Mouse (Mus musculus) limb, embryonic 15.5 days (tissue): Measurements from ENCODE around the gene Dlgap1. TPM values are rescaled to one million over a fixed set of nuclear protein-coding genes. Genes with fewer than 3 reads are reported as not detected.
A peak's percentile ranks its signal among the peaks of the same experiment; 100 is the strongest.
"Not testable (repeated sequence)": the region's sequence is repeated elsewhere in the genome, so short reads cannot be mapped to it uniquely, and the experiment has no call there.

Experiments
- ATAC-seq: fragments of 200-750 bp; cut with Nextera tagmentation; 2 replicates; pipeline ENCODE4 v1.8.0; 2017; ENCODE audit warnings: low read depth, moderate TSS enrichment; ENCODE audit not compliant: insufficient number of reproducible peaks, low FRiP score, low TSS enrichment
- H3K27ac ChIP-seq: fragments of 300-500 bp; sonication (generic); 2 replicates; pipeline ENCODE4 v1.5.1; 2015; ENCODE audit warnings: moderate library complexity, mild to moderate bottlenecking, inconsistent platforms
- H3K27me3 ChIP-seq: fragments of 300-500 bp; sonication (generic); 2 replicates; pipeline ENCODE4 v1.6.1; 2015; ENCODE audit warnings: inconsistent platforms
- H3K36me3 ChIP-seq: fragments of 300-500 bp; sonication (generic); 2 replicates; pipeline ENCODE4 v1.6.1; 2015; ENCODE audit warnings: inconsistent platforms
- H3K4me1 ChIP-seq: fragments of 300-500 bp; sonication (generic); 2 replicates; pipeline ENCODE4 v1.6.1; 2015; ENCODE audit warnings: inconsistent platforms
- H3K4me2 ChIP-seq: fragments of 300-500 bp; sonication (generic); 2 replicates; pipeline ENCODE4 v1.6.1; 2015; ENCODE audit warnings: mild to moderate bottlenecking, inconsistent platforms
- H3K4me3 ChIP-seq: fragments of 300-500 bp; sonication (generic); 2 replicates; pipeline ENCODE4 v1.5.1; 2015; ENCODE audit warnings: mild to moderate bottlenecking, inconsistent platforms
- H3K9ac ChIP-seq: fragments of 300-500 bp; sonication (generic); 2 replicates; pipeline ENCODE4 v1.6.1; 2015; ENCODE audit warnings: inconsistent platforms
- H3K9me3 ChIP-seq: fragments of 300-500 bp; sonication (generic); 2 replicates; pipeline ENCODE4 v1.6.1; 2016; ENCODE audit warnings: inconsistent platforms
- WGBS: fragments of 180-500 bp; shearing (Covaris S2); methylation state at CpG from one replicate; pipeline ENCODE4 v1.1.7; 2015; 5-methylcytosine and 5-hydroxymethylcytosine counted together
- polyA plus RNA-seq: library from polyadenylated mRNA; unstranded; fragments of >200 nt; fragmentation: Nextera tagmentation; extraction: Ambion mirVana; gene quantifications from 2 replicates; pipeline ENCODE4 v1.2.1, GENCODE M21; 2015

Gene Dlgap1
- polyA plus RNA-seq, 1 experiment from 2014 or later = 3.1 TPM

DNA sequence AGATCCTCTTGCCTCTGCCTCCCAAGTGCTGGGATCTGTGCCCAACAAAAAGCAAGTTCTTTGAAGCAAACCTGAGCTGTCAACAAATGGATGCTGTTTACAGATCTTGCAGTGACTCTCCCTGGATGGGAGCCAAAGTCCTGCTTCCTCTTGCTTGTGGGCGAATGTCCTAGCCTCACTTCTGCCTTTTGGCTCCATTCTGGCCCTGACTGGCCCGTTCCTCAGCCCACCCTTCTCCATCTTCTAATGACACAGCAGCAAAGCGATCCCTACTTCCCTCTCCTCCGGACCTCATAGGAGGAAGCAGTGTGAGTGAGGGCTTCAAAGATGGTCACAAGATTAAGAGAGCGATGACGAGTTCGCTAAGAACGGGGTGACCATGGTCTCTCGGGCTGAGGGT is 863.7 kb downstream of the Dlgap1 start:
- no peak for ATAC-seq
- H3K4me2 ChIP-seq = no peak overlapping the region
- H3K9ac ChIP-seq = no peak overlapping the region
- peaks cover 14% of the 10 kb centered on the region for H3K4me1 ChIP-seq
- H3K27ac ChIP-seq = no peak overlapping the region
- WGBS = 87% methylated on average over 9 of the region's 9 CpGs
- no peaks in the 10 kb centered on the region for H3K9me3 ChIP-seq
- no peak overlapping the region for H3K4me3 ChIP-seq
- H3K36me3 ChIP-seq = 0 out of 2 replicates have a peak, but pooled peaks cover 3% of the 10 kb centered on the region
- H3K27me3 ChIP-seq = 0 out of 2 replicates have a peak, but pooled peaks cover 3% of the 10 kb centered on the region

DNA sequence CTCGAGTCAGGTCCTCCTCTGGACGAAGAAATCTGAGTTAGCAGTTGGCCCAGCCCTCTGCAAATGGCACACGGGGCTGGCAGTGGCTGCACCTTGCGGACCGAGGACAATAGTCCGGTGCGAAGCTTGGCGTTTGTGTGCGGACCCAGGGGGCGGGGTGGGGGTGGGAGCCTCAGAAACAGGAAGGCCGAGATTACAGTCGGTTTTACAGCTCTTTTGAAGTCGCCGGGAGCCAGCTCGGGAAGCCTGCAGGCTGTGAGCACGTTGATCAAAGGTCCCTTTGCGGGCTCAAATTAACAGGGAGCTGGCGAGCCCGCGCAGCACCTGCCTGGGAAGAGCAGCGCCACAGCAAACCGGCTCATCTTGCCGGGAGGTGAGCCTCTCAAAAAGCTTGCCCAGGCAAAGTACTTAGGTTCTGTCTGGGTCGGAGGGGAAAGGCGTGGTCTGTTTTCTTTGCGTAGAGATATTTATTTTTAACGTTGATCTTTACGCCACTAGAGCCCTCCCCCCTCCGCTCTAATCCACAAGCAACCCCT is 865.6 kb downstream of the Dlgap1 start:
- Histone ChIP-seq H3K9ac (no peak overlapping the region), H3K4me3 (peak overlapping the region; percentile 36), H3K36me3 (0 out of 2 replicates have a peak, but pooled peaks cover 3% of the 10 kb centered on the region), H3K9me3 (no peaks in the 10 kb centered on the region), H3K4me1 (peaks cover 14% of the 10 kb centered on the region), H3K27ac (no peak overlapping the region), H3K27me3 (0 out of 2 replicates have a peak, but pooled peaks cover 3% of the 10 kb centered on the region), H3K4me2 (peak overlapping the region; percentile 67)
- WGBS = 1% methylated on average over 29 of the region's 29 CpGs
- no peak for ATAC-seq

DNA sequence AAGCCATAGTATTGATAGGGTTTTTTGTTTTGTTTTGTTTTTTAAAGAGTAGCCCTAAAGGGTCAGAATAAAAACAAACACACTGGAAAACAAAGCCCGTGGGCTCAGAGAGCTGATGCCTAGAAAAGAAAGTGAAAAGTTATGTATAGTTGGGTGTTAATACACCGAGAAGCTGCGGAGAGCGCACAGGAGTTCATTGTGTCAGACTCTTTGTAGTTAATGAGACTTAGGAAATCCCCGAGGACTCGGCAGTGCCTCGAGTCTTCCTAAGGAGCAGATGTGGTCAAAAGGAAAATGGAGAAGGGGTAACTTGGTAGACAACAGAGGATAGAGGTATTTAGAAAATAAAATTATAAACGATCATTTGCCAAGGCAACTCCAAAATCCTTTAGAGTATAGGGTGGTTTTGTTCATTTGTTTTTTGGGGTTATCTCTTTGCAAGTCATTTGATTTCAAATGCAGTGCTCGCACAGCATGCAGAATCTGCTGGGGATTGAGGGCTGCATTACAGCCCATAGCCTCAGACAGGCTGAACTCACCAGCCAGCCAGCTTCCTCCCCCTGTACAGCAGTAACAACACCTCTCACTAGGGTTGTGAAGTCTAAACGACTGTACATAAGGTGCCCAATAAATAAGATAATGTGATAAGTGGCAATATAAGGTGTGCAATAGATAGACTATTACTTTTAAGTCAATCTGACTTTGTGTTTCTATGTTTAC is 866.4 kb downstream of the Dlgap1 start:
- Histone ChIP-seq H3K27ac (no peak overlapping the region), H3K4me1 (peaks cover 14% of the 10 kb centered on the region), H3K27me3 (0 out of 2 replicates have a peak, but pooled peaks cover 3% of the 10 kb centered on the region), H3K9ac (no peak overlapping the region), H3K4me2 (peak overlapping the region; percentile 67), H3K4me3 (peak overlapping the region; percentile 36), H3K36me3 (0 out of 2 replicates have a peak, but pooled peaks cover 7% of the 10 kb centered on the region), H3K9me3 (no peaks in the 10 kb centered on the region)
- 6% methylated on average over 10 of the region's 10 CpGs for WGBS
- ATAC-seq = no peak

- Histone ChIP-seq H3K9ac (no peak overlapping the region), H3K4me3 (no peak overlapping the region), H3K36me3 (peaks cover 16% of the 10 kb centered on the region; the same call in 1 of the 2 replicates), H3K4me1 (peaks cover 14% of the 10 kb centered on the region), H3K9me3 (no peaks in the 10 kb centered on the region), H3K4me2 (no peak overlapping the region), H3K27me3 (0 out of 2 replicates have a peak, but pooled peaks cover 3% of the 10 kb centered on the region), H3K27ac (no peak overlapping the region)
- ATAC-seq = no peak
- 68% methylated on average over 7 of the region's 7 CpGs for WGBS
Measured at GRCm38 (mm10) chr17:70836820-70837219, 867.9 kb downstream of the Dlgap1 start.

- not testable (repeated sequence) for H3K27ac ChIP-seq, H3K9ac ChIP-seq, H3K9me3 ChIP-seq, H3K4me2 ChIP-seq, H3K4me3 ChIP-seq, ATAC-seq, H3K27me3 ChIP-seq
- H3K4me1 ChIP-seq = peaks cover 14% of the 10 kb centered on the region
- 96% methylated on average over 6 of the region's 6 CpGs for WGBS
- peaks cover 19% of the 10 kb centered on the region; the same call in 1 of the 2 replicates for H3K36me3 ChIP-seq
Measured at GRCm38 (mm10) chr17:70837474-70837873, 868.6 kb downstream of the Dlgap1 start.

DNA sequence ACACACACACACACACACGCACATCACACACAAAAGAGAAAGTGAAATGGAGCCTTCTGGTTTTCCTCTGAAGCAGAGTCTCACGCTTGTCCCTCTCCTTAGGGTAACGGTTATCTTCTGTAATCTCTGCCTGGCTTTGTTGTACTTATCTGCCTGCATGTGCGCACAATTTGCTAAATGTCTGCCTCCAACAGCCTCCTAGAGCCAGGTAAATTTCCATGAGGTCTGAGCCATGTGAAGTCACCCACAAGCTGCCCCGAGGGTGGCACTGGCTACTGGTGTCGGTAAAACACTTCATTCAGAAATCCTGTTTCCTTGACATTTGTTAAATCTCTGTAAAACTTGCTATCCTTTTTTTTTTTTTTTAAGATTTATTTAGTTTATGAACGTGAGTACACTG is 869.2 kb downstream of the Dlgap1 start:
- Histone ChIP-seq H3K9me3 (no peaks in the 10 kb centered on the region), H3K27ac (no peak overlapping the region), H3K9ac (no peak overlapping the region), H3K4me3 (no peak overlapping the region), H3K27me3 (0 out of 2 replicates have a peak, but pooled peaks cover 3% of the 10 kb centered on the region), H3K4me2 (no peak overlapping the region), H3K36me3 (peaks cover 23% of the 10 kb centered on the region; the same call in 1 of the 2 replicates), H3K4me1 (peaks cover 14% of the 10 kb centered on the region)
- 86% methylated on average over 7 of the region's 7 CpGs for WGBS
- no peak for ATAC-seq

DNA sequence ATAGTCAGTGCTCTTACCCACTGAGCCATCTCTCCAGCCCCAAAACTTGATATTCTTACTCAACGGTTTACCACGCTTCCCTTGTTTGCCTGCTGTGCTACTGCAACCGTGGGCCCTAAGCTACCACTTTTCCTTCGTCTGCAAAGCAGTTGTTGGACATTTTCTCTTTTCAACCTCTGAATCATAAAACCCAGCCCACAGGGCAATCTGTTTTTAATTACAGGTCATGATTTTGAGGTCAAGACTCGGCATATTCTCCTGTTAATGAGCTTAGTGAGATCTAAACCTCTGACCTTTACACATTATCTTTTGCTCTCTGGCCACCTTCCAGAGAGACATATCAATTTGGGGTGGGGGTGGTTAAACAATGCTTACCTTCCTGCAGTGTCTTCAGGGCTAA is 869.7 kb downstream of the Dlgap1 start:
- no peak for ATAC-seq
- 35% methylated on average over 5 of the region's 5 CpGs for WGBS
- Histone ChIP-seq H3K4me1 (peaks cover 14% of the 10 kb centered on the region), H3K36me3 (peaks cover 28% of the 10 kb centered on the region), H3K27ac (no peak overlapping the region), H3K4me2 (no peak overlapping the region), H3K9ac (no peak overlapping the region), H3K4me3 (no peak overlapping the region), H3K9me3 (no peaks in the 10 kb centered on the region), H3K27me3 (0 out of 2 replicates have a peak, but pooled peaks cover under 1% of the 10 kb centered on the region)

DNA sequence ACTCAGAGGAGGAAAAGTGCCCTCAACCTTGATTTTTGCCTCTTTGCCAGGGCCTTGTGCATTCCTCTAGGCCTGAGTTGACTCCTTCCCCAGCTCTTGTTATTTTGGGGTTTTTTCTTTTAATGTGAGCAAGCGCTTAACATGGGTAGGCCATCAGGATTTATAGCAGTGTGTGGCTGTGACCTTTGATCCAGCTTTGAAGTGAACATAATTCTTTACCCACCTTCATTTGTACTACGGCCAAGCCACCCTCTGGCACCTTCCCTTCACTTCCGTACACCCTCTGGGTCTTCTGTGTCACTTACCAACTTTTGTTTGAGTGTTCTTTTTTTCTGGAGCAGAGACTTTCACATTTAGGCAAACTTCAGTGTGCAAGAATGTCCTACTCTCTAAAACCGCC is 874.4 kb downstream of the Dlgap1 start:
- H3K4me3 ChIP-seq = no peak overlapping the region
- H3K4me1 ChIP-seq = peaks cover 18% of the 10 kb centered on the region
- 68% methylated on average over 4 of the region's 4 CpGs for WGBS
- H3K27me3 ChIP-seq = no peaks in the 10 kb centered on the region
- H3K4me2 ChIP-seq = no peak overlapping the region
- H3K36me3 ChIP-seq = peaks cover 46% of the 10 kb centered on the region
- no peak overlapping the region for H3K27ac ChIP-seq
- no peak overlapping the region for H3K9ac ChIP-seq
- no peak for ATAC-seq
- no peaks in the 10 kb centered on the region for H3K9me3 ChIP-seq

DNA sequence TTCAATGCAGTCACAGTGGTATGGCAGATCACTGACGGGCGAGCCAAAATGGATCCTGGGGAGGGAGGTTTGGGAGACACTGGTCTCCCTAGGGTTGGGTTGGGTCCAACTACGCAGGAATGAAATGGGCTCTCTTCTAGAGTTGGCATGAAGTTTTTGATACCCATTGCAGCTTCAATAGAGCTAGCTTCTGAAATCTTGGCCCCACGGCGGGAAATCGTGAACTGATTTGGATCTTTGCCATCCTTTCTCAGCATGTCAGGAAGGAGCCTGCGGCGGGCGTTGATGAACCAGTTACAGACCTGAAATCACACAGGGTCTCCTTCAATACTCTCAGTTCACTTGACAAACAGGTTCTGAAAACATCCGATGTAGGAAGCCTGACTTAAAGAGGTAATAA is 876.1 kb downstream of the Dlgap1 start:
- Histone ChIP-seq H3K4me2 (no peak overlapping the region), H3K36me3 (peaks cover 44% of the 10 kb centered on the region), H3K4me3 (no peak overlapping the region), H3K27me3 (no peaks in the 10 kb centered on the region), H3K4me1 (peaks cover 18% of the 10 kb centered on the region), H3K27ac (0 out of 2 replicates have a peak overlapping the region, but pooled peaks have one; percentile 17), H3K9ac (no peak overlapping the region), H3K9me3 (no peaks in the 10 kb centered on the region)
- 53% methylated on average over 10 of the region's 10 CpGs for WGBS
- ATAC-seq = no peak

DNA sequence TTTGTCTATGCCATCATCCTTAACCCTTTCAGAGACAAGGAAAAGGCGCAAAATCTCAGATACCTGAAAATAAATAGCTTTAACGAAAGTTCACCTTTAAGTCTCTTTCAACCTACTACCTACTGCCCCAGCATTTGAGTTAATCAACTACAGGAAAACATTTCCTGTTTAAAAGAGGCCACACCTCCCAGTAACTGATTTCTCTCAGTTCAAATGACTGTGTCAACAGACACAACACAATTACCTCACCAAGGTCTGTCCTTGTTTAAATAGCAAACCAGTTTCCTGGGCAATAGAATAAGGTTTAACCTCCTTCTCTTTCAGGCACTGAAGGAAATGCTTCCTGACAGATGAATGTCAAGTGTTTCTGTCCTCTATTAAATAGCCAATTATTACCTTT is 876.7 kb downstream of the Dlgap1 start:
- Histone ChIP-seq H3K4me1 (peaks cover 18% of the 10 kb centered on the region), H3K9me3 (no peaks in the 10 kb centered on the region), H3K27ac (no peak overlapping the region), H3K36me3 (peaks cover 39% of the 10 kb centered on the region), H3K4me3 (no peak overlapping the region), H3K4me2 (no peak overlapping the region), H3K9ac (no peak overlapping the region), H3K27me3 (no peaks in the 10 kb centered on the region)
- no peak for ATAC-seq
- WGBS = 73% methylated on average over 2 of the region's 2 CpGs

- Histone ChIP-seq H3K4me2 (no peak overlapping the region), H3K4me3 (no peak overlapping the region), H3K27ac (no peak overlapping the region), H3K4me1 (peaks cover 18% of the 10 kb centered on the region), H3K9me3 (no peaks in the 10 kb centered on the region), H3K9ac (no peak overlapping the region), H3K27me3 (no peaks in the 10 kb centered on the region), H3K36me3 (peaks cover 38% of the 10 kb centered on the region)
- WGBS = 58% methylated on average over 8 of the region's 8 CpGs
- ATAC-seq = no peak
Measured at GRCm38 (mm10) chr17:70846111-70846644, 877.3 kb downstream of the Dlgap1 start.

DNA sequence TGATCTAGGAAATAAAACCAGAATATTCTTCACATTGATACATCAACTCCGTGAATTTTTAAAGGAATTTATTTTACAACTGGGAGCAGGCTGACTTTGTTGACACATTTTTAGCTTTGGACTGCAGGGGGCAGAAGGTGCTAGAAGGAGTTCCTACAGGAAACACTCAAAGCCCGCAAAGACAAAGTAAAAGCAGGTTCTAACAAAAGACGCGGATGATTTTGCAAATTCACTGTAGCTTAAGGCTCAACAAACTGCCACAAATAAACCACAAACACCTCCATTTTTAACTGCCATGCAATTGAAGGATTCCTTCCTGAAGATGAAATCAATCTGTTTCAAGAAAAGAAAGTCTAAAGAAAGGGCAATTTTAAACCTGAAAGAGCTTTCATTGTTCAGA is 878.2 kb downstream of the Dlgap1 start:
- no peak overlapping the region for H3K27ac ChIP-seq
- 1% methylated on average over 4 of the region's 4 CpGs for WGBS
- H3K4me1 ChIP-seq = peaks cover 18% of the 10 kb centered on the region
- no peaks in the 10 kb centered on the region for H3K9me3 ChIP-seq
- H3K4me3 ChIP-seq = peak overlapping the region; percentile 17; the same call in 1 of the 2 replicates
- peaks cover 30% of the 10 kb centered on the region for H3K36me3 ChIP-seq
- no peak for ATAC-seq
- peak overlapping the region; percentile 33; the same call in 1 of the 2 replicates for H3K4me2 ChIP-seq
- no peak overlapping the region for H3K9ac ChIP-seq
- no peaks in the 10 kb centered on the region for H3K27me3 ChIP-seq
